Mouse (Mus musculus): Measurements from ENCODE around the gene Smurf2. TPM values are rescaled to one million over a fixed set of nuclear protein-coding genes. Genes with fewer than 3 reads are reported as not detected.
A peak's percentile ranks its signal among the peaks of the same experiment; 100 is the strongest.

Smurf2 gene
- polyA plus RNA-seq, 1 experiment: 0.03 TPM

DNA sequence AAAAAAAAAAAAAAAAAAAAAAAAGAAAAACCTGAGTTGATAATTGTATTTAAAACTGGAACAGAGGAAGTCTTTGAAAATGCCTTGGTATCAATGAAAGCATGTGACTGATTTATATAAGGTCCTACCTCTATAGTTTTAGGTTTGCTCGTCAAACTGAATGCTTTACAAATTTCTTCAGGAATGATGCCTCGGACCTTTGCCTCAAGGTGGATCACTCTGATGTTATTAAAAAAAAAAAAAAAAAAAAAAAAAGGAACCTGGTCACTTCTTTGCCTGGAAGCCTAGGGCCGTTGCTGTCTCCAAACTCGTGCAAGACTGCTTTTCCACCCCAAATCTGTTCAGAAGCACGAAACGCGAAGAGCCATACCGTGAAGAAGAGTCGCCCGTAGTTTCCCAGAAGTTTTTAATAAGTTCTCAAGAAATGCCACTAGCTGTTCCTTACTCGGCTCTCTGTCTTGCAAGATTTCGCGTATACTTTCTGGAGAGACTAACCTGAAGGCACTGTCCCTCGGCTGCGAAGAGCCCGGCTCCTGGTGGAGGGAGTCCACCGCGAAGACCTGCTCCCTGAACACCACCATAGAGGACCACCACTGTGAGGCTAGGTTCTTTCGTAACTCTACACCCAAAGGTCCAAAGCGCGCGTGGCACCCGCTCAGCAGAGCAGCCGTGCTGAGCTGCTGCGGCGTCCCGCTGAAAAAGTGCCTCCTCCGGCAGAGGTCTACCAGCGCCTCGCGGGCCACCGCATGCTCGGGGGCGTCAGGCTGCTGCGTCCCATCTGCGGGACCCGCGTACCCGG lies 141.7 kb downstream of the Smurf2 start:
- TF ChIP-seq TAL1 (IDR thresholded peaks at IDR 0.05; ENCODE audit: low read length): no peak
- TF ChIP-seq GATA1 (IDR thresholded peaks at IDR 0.05; ENCODE audit: low read length): no peak

DNA sequence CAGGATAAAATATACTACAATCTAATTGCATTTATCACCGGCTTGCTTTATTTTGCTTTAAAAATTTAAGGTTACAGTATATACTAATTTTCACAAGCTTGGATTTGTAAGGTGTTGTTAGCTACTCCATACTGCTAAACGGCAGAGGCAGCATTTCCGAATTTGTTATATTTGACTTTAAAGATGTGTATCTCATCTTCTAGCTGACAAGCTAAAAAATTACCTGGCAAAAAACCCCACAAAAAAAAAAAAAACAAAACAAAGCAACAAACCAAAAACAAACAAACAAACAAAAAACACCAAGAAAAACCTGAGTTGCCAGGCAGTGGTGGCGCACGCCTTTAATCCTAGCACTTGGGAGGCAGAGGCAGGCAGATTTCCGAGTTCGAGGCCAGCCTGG lies 142.4 kb downstream of the Smurf2 start:
- TF ChIP-seq TAL1 (IDR thresholded peaks at IDR 0.05; ENCODE audit: low read length) (no peak), GATA1 (IDR thresholded peaks at IDR 0.05; ENCODE audit: low read length) (no peak)
- H3K9me3 ChIP-seq (ENCODE audit: control insufficient read depth, low read length): no peaks in the 10 kb centered on the region
- peaks cover 42% of the 10 kb centered on the region for H3K4me1 ChIP-seq (ENCODE audit: control insufficient read depth)
- peaks cover 81% of the 10 kb centered on the region for H3K36me3 ChIP-seq (ENCODE audit: control insufficient read depth)
- H3K4me3 ChIP-seq (replicated peaks): peak overlapping the region; percentile 87
- no peaks in the 10 kb centered on the region for H3K27me3 ChIP-seq (ENCODE audit: control insufficient read depth)

More for the DNA sequence above, 141.7 kb downstream of the Smurf2 start:
- Histone ChIP-seq H3K27me3 (ENCODE audit: control insufficient read depth) (no peaks in the 10 kb centered on the region), H3K36me3 (ENCODE audit: control insufficient read depth) (peaks cover 81% of the 10 kb centered on the region), H3K4me3 (replicated peaks) (peak overlapping the region; percentile 87), H3K4me1 (ENCODE audit: control insufficient read depth) (peaks cover 45% of the 10 kb centered on the region), H3K9me3 (ENCODE audit: control insufficient read depth, low read length) (no peaks in the 10 kb centered on the region)

DNA sequence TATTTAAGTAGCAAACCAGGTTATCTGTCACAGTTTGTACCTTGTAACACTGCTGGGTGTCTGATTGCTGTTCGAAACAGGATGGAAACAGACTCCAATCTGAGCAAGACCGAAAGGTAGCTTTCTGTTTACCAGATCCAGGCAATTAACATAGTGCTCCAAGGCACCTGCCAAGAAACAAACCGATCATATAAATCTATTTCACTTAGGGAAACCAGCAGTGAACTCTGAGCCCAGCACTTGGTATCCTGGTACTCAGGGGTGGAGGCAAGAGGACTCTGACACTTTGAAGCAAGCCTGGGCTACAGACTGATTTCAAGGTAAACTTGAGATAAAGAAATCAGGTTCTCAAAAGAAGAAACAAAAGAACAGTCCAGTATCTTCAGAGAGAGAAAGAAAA lies 143.1 kb downstream of the Smurf2 start:
- no peaks in the 10 kb centered on the region for H3K27me3 ChIP-seq (ENCODE audit: control insufficient read depth)
- no peak overlapping the region for H3K4me3 ChIP-seq (replicated peaks)
- peaks cover 81% of the 10 kb centered on the region for H3K36me3 ChIP-seq (ENCODE audit: control insufficient read depth)
- H3K4me1 ChIP-seq (ENCODE audit: control insufficient read depth): peaks cover 36% of the 10 kb centered on the region
- no peaks in the 10 kb centered on the region for H3K9me3 ChIP-seq (ENCODE audit: control insufficient read depth, low read length)
- TF ChIP-seq GATA1 (IDR thresholded peaks at IDR 0.05; ENCODE audit: low read length) (no peak), TAL1 (IDR thresholded peaks at IDR 0.05; ENCODE audit: low read length) (no peak)

DNA sequence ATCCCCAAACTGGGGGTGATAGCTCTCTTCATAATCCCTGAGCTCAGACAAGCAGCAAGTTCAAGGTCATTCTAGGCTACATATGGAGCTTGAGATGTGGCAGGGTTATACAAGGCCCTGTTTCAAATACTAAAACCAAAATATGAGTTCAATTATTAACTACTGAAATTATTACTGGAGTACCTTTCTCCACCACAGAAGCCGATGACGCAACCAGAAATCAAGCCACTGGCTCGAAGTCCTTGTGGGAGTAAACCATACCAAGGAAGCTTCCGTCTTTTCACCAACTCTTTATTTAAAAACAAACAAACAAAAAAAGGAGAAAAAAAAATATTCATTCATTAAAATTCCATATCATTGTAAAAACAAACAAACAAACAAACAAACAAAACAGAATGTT lies 143.6 kb downstream of the Smurf2 start:
- peaks cover 81% of the 10 kb centered on the region for H3K36me3 ChIP-seq (ENCODE audit: control insufficient read depth)
- no peak overlapping the region for H3K4me3 ChIP-seq (replicated peaks)
- H3K9me3 ChIP-seq (ENCODE audit: control insufficient read depth, low read length): no peaks in the 10 kb centered on the region
- TF ChIP-seq GATA1 (IDR thresholded peaks at IDR 0.05; ENCODE audit: low read length) (no peak), TAL1 (IDR thresholded peaks at IDR 0.05; ENCODE audit: low read length) (no peak)
- no peaks in the 10 kb centered on the region for H3K27me3 ChIP-seq (ENCODE audit: control insufficient read depth)
- peaks cover 35% of the 10 kb centered on the region for H3K4me1 ChIP-seq (ENCODE audit: control insufficient read depth)

DNA sequence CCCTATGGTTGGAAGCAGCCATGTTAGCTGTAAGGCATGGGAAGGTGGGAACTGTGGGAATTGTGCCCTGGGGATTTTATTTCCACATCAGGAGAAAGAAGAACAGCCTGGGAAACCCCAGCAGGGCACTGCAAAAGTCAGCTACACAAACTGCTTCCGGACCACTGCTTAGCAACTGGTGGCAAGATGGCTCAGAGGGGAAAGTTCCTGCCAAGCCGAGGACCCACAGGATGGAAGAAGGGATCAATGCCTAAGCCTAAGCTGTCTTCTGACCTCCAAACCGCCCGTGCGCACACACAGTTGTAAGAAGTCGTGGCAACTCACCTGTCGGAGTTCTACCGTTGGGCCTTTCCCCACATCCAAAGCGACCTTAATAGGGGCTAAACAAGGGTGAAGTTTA lies 147.5 kb downstream of the Smurf2 start:
- Histone ChIP-seq H3K4me1 (ENCODE audit: control insufficient read depth) (peaks cover 11% of the 10 kb centered on the region), H3K4me3 (replicated peaks) (no peak overlapping the region), H3K27me3 (ENCODE audit: control insufficient read depth) (no peaks in the 10 kb centered on the region), H3K9me3 (ENCODE audit: control insufficient read depth, low read length) (peaks cover 3% of the 10 kb centered on the region; the same call in 1 of the 2 replicates), H3K36me3 (ENCODE audit: control insufficient read depth) (peaks cover 91% of the 10 kb centered on the region)
- TF ChIP-seq TAL1 (IDR thresholded peaks at IDR 0.05; ENCODE audit: low read length) (no peak), GATA1 (IDR thresholded peaks at IDR 0.05; ENCODE audit: low read length) (no peak)

DNA sequence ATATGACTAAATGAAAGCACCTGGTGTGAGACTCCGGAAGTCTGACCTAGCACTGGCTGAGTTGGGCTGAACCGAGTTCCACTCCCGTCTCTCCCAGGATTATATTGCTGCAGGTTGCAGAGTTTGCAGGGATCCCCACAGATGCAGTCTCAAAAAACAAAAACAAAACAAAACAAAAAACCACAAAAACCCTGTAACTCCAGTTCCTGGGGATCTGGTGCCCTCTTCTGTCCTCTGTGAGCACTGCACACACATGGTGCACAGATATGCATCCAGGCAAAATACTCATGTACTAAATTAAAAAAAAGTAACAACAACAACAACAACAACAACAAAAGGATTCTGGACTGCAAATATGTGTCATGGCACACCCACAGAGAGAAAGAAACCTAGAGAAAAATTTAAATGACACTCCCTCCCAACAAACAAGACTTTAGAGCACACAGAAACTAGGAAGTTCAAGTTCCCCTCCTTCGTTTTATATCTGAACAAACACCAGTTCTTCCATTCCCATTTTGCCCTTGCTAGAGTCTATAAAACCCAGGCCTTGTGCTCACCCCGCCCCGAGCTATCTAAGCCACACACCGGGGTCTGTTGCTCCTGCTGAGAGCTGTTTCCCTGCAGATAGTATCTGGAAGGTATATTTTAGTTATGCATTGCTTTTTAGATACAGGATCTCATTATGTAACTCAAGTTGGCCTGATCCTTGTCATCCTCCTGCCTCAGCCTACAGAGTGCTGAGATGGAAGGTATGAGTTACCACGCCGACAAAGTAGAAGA lies 150.1 kb downstream of the Smurf2 start:
- H3K9me3 ChIP-seq (ENCODE audit: control insufficient read depth, low read length): peaks cover 9% of the 10 kb centered on the region
- no peak for TF ChIP-seq TAL1 (IDR thresholded peaks at IDR 0.05; ENCODE audit: low read length)
- no peak for TF ChIP-seq GATA1 (IDR thresholded peaks at IDR 0.05; ENCODE audit: low read length)

More for the DNA sequence above, 150.1 kb downstream of the Smurf2 start:
- Histone ChIP-seq H3K4me3 (replicated peaks) (no peak overlapping the region), H3K27me3 (ENCODE audit: control insufficient read depth) (no peaks in the 10 kb centered on the region), H3K36me3 (ENCODE audit: control insufficient read depth) (peaks cover 93% of the 10 kb centered on the region), H3K4me1 (ENCODE audit: control insufficient read depth) (peaks cover 2% of the 10 kb centered on the region)

Other genes starting within 250 kb of the Smurf2 start
- not detected in 2 replicates for gene Pecam1, start 170.1 kb downstream of the Smurf2 start, polyA plus RNA-seq (2012)
- gene Milr1, start 169.5 kb downstream of the Smurf2 start, polyA plus RNA-seq (2012): not detected in 2 replicates
- gene Polg2, start 141.2 kb downstream of the Smurf2 start, polyA plus RNA-seq (2012): 0.12 and 0.24 TPM in 2 replicates
- gene Ddx5, start 131.5 kb downstream of the Smurf2 start, polyA plus RNA-seq (2012): 120 and 130 TPM in 2 replicates
- gene Cep95, start 131.5 kb downstream of the Smurf2 start, polyA plus RNA-seq (2012): 0.58 and 0.68 TPM in 2 replicates
- gene Kpna2, start 78.8 kb upstream of the Smurf2 start, polyA plus RNA-seq (2012): 0.83 and 1.5 TPM in 2 replicates
- not detected in 2 replicates for gene 1810010H24Rik, start 105.0 kb upstream of the Smurf2 start, polyA plus RNA-seq (2012)
- 6.8 and 9.7 TPM in 2 replicates for gene Bptf, start 211.4 kb upstream of the Smurf2 start, polyA plus RNA-seq (2012)